Mouse (Mus musculus) heart, postnatal 36 days (tissue): Measurements from ENCODE around the gene 3100002H09Rik. TPM values are rescaled to one million over a fixed set of nuclear protein-coding genes. Genes with fewer than 3 reads are reported as not detected.

Experiments used
- total RNA-seq, 2 experiments: library from RNA; stranded (reverse); gene quantifications; 2 replicates each; pipeline ENCODE4 v1.2.3; 2021

The 3100002H09Rik gene
- total RNA-seq, 2 experiments from 2014 or later = not detected

Other genes starting within 250 kb of the 3100002H09Rik start
- under 1 TPM; 0.11 to 0.16 TPM for gene Pou3f1, start 46.0 kb upstream of the 3100002H09Rik start, total RNA-seq
- gene Utp11, start 82.8 kb upstream of the 3100002H09Rik start, total RNA-seq = 10 to 100 TPM; 12.1 to 14.0 TPM
- gene Fhl3, start 89.9 kb upstream of the 3100002H09Rik start, total RNA-seq = 10 to 100 TPM; 12.9 to 13.7 TPM
- 10 to 100 TPM; 18.1 to 18.2 TPM for gene Sf3a3, start 104.0 kb upstream of the 3100002H09Rik start, total RNA-seq
- 10 to 100 TPM in 1 of 2 experiments, 1 to 10 TPM in 1; 8.6 to 11.7 TPM for gene Inpp5b, start 131.0 kb upstream of the 3100002H09Rik start, total RNA-seq
- 10 to 100 TPM; 14.8 to 14.9 TPM for gene Mtf1, start 191.3 kb upstream of the 3100002H09Rik start, total RNA-seq
- gene Yrdc, start 239.9 kb upstream of the 3100002H09Rik start, total RNA-seq = 10 to 100 TPM; 17.8 to 22.2 TPM
- 10 to 100 TPM; 22.1 to 22.7 TPM for gene 1110065P20Rik, start 240.4 kb upstream of the 3100002H09Rik start, total RNA-seq